Mouse (Mus musculus) testis, adult 2 months (tissue): Measurements from ENCODE around the gene Gm10721.
"Not testable (repeated sequence)": the region's sequence is repeated elsewhere in the genome, so short reads cannot be mapped to it uniquely, and the experiment has no call there.

ENCODE experiments used
- CTCF ChIP-seq: fragments of 200-500 bp; IDR thresholded peaks from 2 replicates; pipeline ENCODE4 v1.5.1; 2012; ENCODE audit warnings: low read depth, mild to moderate bottlenecking, inconsistent platforms, low read length, moderate library complexity; ENCODE audit not compliant: control insufficient read depth, insufficient read depth, insufficient replicate concordance
- POLR2A ChIP-seq: fragments of 200-500 bp; IDR thresholded peaks from 2 replicates; pipeline ENCODE4 v1.6.1; 2012; ENCODE audit warnings: low read depth, mild to moderate bottlenecking, inconsistent platforms, low read length, moderate library complexity; ENCODE audit not compliant: control insufficient read depth

DNA sequence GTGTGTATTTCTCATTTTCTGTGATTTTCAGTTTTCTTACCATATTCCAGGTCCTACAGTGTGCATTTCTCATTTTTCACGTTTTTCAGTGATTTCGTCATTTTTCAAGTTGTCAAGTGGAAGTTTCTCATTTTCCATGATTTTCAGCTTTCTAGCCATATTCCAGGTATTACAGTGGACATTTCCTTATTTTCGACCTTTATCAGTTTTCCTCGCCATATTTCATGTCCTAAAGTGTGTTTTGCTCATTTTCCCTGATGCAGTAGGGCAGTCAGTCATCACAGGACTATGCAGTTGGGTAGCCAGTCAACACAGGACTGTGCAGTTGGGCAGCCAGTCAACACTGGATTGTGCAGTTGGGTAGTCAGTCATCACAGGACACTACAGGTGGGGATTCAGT, 25.2 kb downstream of the Gm10721 start:
- TF ChIP-seq POLR2A, CTCF: not testable (repeated sequence)
